Mouse (Mus musculus): Measurements from ENCODE around the gene Ppp1r13b. TPM values are rescaled to one million over a fixed set of nuclear protein-coding genes. Genes with fewer than 3 reads are reported as not detected.
A peak's percentile ranks its signal among the peaks of the same experiment; 100 is the strongest.

The Ppp1r13b gene
- polyA plus RNA-seq, 1 experiment, result 13.8 TPM

DNA sequence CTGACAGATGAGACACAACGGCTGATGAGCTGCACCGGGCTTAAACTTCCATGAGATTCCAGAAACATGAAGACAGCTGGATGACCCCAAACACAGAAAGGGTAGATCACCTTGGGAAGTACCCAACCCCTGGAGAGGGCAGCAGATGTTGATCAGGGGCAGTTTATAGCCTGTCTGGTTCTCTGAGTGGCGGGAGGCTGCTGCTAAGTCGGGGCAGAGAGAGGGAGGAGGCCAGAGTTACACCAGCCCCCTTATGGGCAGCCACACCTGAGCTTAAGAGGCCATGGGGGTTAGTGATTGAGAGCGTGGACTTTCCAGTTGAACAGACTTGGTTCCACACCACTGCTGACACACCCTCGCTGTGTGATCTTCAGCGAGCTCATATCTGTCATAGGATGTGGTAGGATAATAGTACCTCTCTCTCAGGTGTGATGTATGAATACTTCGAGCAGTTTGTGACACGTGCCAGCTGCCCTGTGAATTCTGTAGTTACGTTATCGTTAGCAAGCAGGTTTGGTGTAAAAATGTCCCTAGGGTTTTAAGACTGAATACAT lies 1.2 kb upstream of the Ppp1r13b start:
- H3K27ac ChIP-seq (ENCODE audit: insufficient read depth, low read length), result no peak overlapping the region
- no peaks in the 10 kb centered on the region for H3K36me3 ChIP-seq (ENCODE audit: control insufficient read depth, insufficient read depth, low read length)
- no peak for TF ChIP-seq POLR2A (IDR thresholded peaks at IDR 0.05; ENCODE audit: low read depth, low read length)
- no peak for TF ChIP-seq CTCF (IDR thresholded peaks at IDR 0.05; ENCODE audit: extremely low read depth, insufficient read depth, insufficient read length, insufficient replicate concordance)
- no peak for DNase-seq (ENCODE audit: low read depth in 1 of 2, low spot score in 2 of 2)
- no peaks in the 10 kb centered on the region for H3K27me3 ChIP-seq (ENCODE audit: control insufficient read depth, insufficient read depth, low read length)
- H3K4me1 ChIP-seq (ENCODE audit: control insufficient read depth, insufficient read depth, insufficient read length), result peaks cover 30% of the 10 kb centered on the region
- H3K4me3 ChIP-seq (ENCODE audit: extremely low read depth, insufficient read depth, insufficient read length), result no peak overlapping the region
- 70% methylated on average over 11 of the region's 11 CpGs for WGBS

- H3K36me3 ChIP-seq (ENCODE audit: control insufficient read depth, insufficient read depth, low read length), result no peaks in the 10 kb centered on the region
- peaks cover 18% of the 10 kb centered on the region for H3K4me1 ChIP-seq (ENCODE audit: control insufficient read depth, insufficient read depth, insufficient read length)
- H3K27me3 ChIP-seq (ENCODE audit: control insufficient read depth, insufficient read depth, low read length), result no peaks in the 10 kb centered on the region
- H3K4me3 ChIP-seq (ENCODE audit: extremely low read depth, insufficient read depth, insufficient read length), result peak overlapping the region; percentile 75
- peak overlapping the region; percentile 93 for H3K27ac ChIP-seq (ENCODE audit: insufficient read depth, low read length)
- DNase-seq (ENCODE audit: low read depth in 1 of 2, low spot score in 2 of 2), result peak in 1 of 2 experiments; percentile 77
- TF ChIP-seq POLR2A (IDR thresholded peaks at IDR 0.05; ENCODE audit: low read depth, low read length) (no peak), CTCF (IDR thresholded peaks at IDR 0.05; ENCODE audit: extremely low read depth, insufficient read depth, insufficient read length, insufficient replicate concordance) (no peak)
- 3% methylated on average over 46 of the region's 63 CpGs for WGBS
Observed at GRCm38 (mm10) chr12:111907421-111907891, 454 bp downstream of the Ppp1r13b start.

DNA sequence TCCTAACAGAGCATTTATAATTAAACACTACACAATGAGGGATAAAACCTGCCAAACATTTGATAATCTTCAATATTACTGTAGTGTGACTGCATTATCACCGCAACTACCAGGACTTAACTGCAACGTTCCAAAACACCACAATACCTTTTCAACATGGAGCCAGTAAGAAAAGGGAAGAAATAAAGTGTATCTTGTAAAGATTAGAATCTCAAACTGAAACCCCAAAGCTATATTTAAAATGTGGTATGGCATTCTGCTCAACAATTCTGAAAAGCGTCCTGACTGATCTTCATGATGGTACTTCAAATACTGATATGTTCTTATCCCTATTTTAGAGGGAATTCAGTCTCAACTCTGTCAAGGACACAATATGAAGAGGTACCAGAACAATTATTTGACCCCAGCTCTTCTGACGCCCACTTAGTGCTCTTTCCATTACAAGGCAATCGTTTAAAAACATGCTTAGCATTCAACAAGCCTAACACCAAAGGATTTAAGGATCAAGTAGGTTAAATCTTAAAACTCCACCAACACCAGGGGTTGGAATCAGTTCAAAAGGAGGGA lies 1.5 kb downstream of the Ppp1r13b start:
- Histone ChIP-seq H3K27me3 (ENCODE audit: control insufficient read depth, insufficient read depth, low read length) (no peaks in the 10 kb centered on the region), H3K4me1 (ENCODE audit: control insufficient read depth, insufficient read depth, insufficient read length) (peaks cover 17% of the 10 kb centered on the region; the same call in 1 of the 2 replicates), H3K27ac (ENCODE audit: insufficient read depth, low read length) (no peak overlapping the region), H3K4me3 (ENCODE audit: extremely low read depth, insufficient read depth, insufficient read length) (no peak overlapping the region; the same call in 1 of the 2 replicates), H3K36me3 (ENCODE audit: control insufficient read depth, insufficient read depth, low read length) (no peaks in the 10 kb centered on the region)
- 26% methylated on average over 5 of the region's 5 CpGs for WGBS
- no peak for TF ChIP-seq CTCF (IDR thresholded peaks at IDR 0.05; ENCODE audit: extremely low read depth, insufficient read depth, insufficient read length, insufficient replicate concordance)
- TF ChIP-seq POLR2A (IDR thresholded peaks at IDR 0.05; ENCODE audit: low read depth, low read length), result no peak
- DNase-seq (ENCODE audit: low read depth in 1 of 2, low spot score in 2 of 2), result no peak

DNA sequence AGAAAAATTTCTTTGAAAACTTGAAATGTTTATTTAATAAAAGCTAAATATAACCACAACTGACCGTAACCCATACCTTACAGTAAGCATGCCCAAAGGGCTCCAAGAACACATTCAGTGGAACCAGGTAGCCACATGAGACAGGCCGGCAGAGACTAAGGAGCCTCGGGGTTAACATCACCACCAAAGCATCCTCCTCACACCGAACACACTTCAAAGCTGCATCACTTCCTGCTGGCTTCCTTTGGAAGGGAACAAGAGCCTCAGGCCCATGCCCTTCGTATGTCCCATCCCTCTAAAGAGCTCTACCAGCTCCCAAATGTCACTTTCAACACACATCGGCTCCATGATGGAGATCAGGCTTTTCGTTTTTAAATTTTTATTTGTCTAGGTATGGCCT lies 5.4 kb downstream of the Ppp1r13b start:
- WGBS, result 50% methylated on average over 7 of the region's 7 CpGs
- H3K4me1 ChIP-seq (ENCODE audit: control insufficient read depth, insufficient read depth, insufficient read length), result peaks cover 11% of the 10 kb centered on the region
- H3K36me3 ChIP-seq (ENCODE audit: control insufficient read depth, insufficient read depth, low read length), result no peaks in the 10 kb centered on the region
- no peak overlapping the region for H3K27ac ChIP-seq (ENCODE audit: insufficient read depth, low read length)
- no peaks in the 10 kb centered on the region for H3K27me3 ChIP-seq (ENCODE audit: control insufficient read depth, insufficient read depth, low read length)
- TF ChIP-seq POLR2A (IDR thresholded peaks at IDR 0.05; ENCODE audit: low read depth, low read length) (no peak), CTCF (IDR thresholded peaks at IDR 0.05; ENCODE audit: extremely low read depth, insufficient read depth, insufficient read length, insufficient replicate concordance) (no peak)
- no peak for DNase-seq (ENCODE audit: low read depth in 1 of 2, low spot score in 2 of 2)
- H3K4me3 ChIP-seq (ENCODE audit: extremely low read depth, insufficient read depth, insufficient read length), result no peak overlapping the region

DNA sequence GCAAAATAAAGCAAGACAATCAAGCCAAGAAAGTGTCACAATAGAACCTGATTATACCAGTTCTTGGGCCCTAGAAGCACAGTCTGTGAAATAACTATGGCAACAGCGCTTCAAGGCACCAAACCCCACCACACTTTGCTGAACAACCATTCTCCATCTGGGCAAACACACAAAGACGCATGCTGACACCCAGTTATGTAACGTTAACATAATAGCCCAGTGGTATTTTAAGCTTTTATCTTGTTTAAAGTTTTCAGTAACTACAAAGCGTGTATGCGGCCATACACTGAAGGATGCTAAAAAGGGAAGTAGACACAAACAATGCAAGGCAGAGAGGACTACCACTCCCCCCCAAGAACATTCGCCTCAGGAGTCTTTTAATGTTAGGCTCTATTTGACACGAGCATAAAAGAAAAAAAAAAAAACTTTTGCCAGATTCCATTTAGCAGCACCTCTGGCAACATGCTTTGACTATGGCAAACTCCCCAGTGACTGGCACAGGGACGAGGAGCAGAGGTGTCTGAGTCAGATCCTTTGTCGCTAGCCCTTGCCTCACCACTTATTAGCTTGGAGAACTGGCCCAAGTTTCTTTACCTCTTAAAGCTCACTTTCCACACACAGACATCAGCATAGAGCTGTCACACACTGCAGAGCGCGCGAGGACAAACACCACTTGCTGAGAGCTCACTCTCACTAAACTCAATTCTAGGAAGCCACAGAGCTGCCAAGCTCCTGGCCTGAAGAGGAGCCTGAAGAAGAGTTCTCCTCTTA lies 6.6 kb downstream of the Ppp1r13b start:
- Histone ChIP-seq H3K27me3 (ENCODE audit: control insufficient read depth, insufficient read depth, low read length) (no peaks in the 10 kb centered on the region), H3K36me3 (ENCODE audit: control insufficient read depth, insufficient read depth, low read length) (no peaks in the 10 kb centered on the region), H3K27ac (ENCODE audit: insufficient read depth, low read length) (no peak overlapping the region), H3K4me1 (ENCODE audit: control insufficient read depth, insufficient read depth, insufficient read length) (peaks cover 21% of the 10 kb centered on the region), H3K4me3 (ENCODE audit: extremely low read depth, insufficient read depth, insufficient read length) (no peak overlapping the region)
- 47% methylated on average over 12 of the region's 12 CpGs for WGBS
- DNase-seq (ENCODE audit: low read depth in 1 of 2, low spot score in 2 of 2), result no peak
- no peak for TF ChIP-seq CTCF (IDR thresholded peaks at IDR 0.05; ENCODE audit: extremely low read depth, insufficient read depth, insufficient read length, insufficient replicate concordance)
- no peak for TF ChIP-seq POLR2A (IDR thresholded peaks at IDR 0.05; ENCODE audit: low read depth, low read length)

DNA sequence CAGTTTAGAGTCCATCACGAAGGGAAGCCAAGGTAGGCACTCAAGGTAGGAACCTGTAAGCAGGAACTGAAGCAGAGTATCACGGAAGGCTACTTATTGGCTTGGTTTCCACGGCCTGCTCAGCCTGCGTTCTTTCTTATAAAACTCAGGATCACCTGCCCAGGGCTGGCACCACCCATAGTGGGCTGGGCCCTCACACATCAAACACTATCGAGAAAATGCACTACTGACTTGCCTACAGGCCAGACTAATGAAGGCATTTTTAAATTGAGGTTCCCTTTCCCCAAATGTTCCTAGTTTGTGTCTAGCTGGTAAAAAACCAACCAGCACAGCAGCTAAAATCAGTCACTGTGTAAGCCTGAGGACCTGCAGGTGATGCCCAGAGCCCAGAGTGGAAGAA lies 8.3 kb downstream of the Ppp1r13b start:
- no peak for DNase-seq (ENCODE audit: low read depth in 1 of 2, low spot score in 2 of 2)

More for the DNA sequence above, 8.3 kb downstream of the Ppp1r13b start:
- Histone ChIP-seq H3K27me3 (ENCODE audit: control insufficient read depth, insufficient read depth, low read length) (no peaks in the 10 kb centered on the region), H3K27ac (ENCODE audit: insufficient read depth, low read length) (no peak overlapping the region), H3K4me3 (ENCODE audit: extremely low read depth, insufficient read depth, insufficient read length) (no peak overlapping the region), H3K36me3 (ENCODE audit: control insufficient read depth, insufficient read depth, low read length) (no peaks in the 10 kb centered on the region), H3K4me1 (ENCODE audit: control insufficient read depth, insufficient read depth, insufficient read length) (peaks cover 21% of the 10 kb centered on the region)
- WGBS, result 81% methylated on average over 5 of the region's 5 CpGs
- TF ChIP-seq CTCF (IDR thresholded peaks at IDR 0.05; ENCODE audit: extremely low read depth, insufficient read depth, insufficient read length, insufficient replicate concordance), result no peak
